In genomic region chr5:120194309-120194941, GRCm38 (mm10) we compare ENCODE assay signal across 9 mouse cellular contexts.
DNase-seq lines count a peak whose midpoint lies in the region; ATAC-seq and TF ChIP-seq lines count a peak whose summit lies in the region.
"Had no signal": no experiment of that assay in that cellular context is flagged by ENCODE, and none has a peak within 500 bp of the region (broad histone marks: within the 10 kb centered on the region; RNA-seq: fewer than 3 reads in every experiment).

No protein-coding gene starts in this region.

- no peaks in the 10 kb centered on the region for H3K27me3 ChIP-seq in hindbrain, embryonic 10.5 days (ENCODE audit: insufficient read depth, poor library complexity, severe bottlenecking)
- H3K27me3 ChIP-seq in hindbrain, embryonic 11.5 days (ENCODE audit: control insufficient read depth, insufficient read depth, low read length): no peaks in the 10 kb centered on the region
- H3K27me3 ChIP-seq in G1E (ENCODE audit: insufficient read depth, low read length): no peaks in the 10 kb centered on the region
- H3K27me3 ChIP-seq in forebrain, embryonic 14.5 days (replicated peaks; ENCODE audit: control insufficient read depth, insufficient read depth, low read length): no peaks in the 10 kb centered on the region
- H3K27me3 ChIP-seq: liver, embryonic 13.5 days had no signal

- peaks cover 39% of the 10 kb centered on the region for H3K4me1 ChIP-seq in hindbrain, embryonic 10.5 days (replicated peaks)
- peaks cover 5% of the 10 kb centered on the region; the same call in 1 of the 2 replicates for H3K4me1 ChIP-seq in hindbrain, embryonic 11.5 days (replicated peaks; ENCODE audit: control insufficient read depth, insufficient read depth, low read length)
- peaks cover 86% of the 10 kb centered on the region for H3K4me1 ChIP-seq in G1E (ENCODE audit: insufficient read depth, low read depth, low read length)
- peaks cover 33% of the 10 kb centered on the region for H3K4me1 ChIP-seq in forebrain, embryonic 14.5 days (ENCODE audit: control insufficient read depth, insufficient read depth, low read length)

- H3K4me2 ChIP-seq in hindbrain, embryonic 11.5 days (replicated peaks; ENCODE audit: low read depth, low read length): no peak overlapping the region
- H3K4me2 ChIP-seq in forebrain, embryonic 14.5 days (ENCODE audit: low read length): peak overlapping the region; percentile 33
- H3K4me2 ChIP-seq: liver, embryonic 13.5 days had no signal

- DNase-seq in hindbrain, embryonic 10.5 days (ENCODE audit: low spot score): no peak
- DNase-seq in hindbrain, embryonic 11.5 days (ENCODE audit: low spot score): no peak
- peak; percentile 69 for DNase-seq in G1E (ENCODE audit: low spot score)
- DNase-seq in forebrain, embryonic 14.5 days (ENCODE audit: low spot score): no peak
- no peak for DNase-seq in gastrocnemius, adult 18-20 months (ENCODE audit: low spot score)
- DNase-seq in thymus, postnatal 25 days: no peak
- DNase-seq: liver, embryonic 13.5 days had no signal

- peaks cover 24% of the 10 kb centered on the region for H3K36me3 ChIP-seq in hindbrain, embryonic 10.5 days
- no peaks in the 10 kb centered on the region for H3K36me3 ChIP-seq in hindbrain, embryonic 11.5 days (ENCODE audit: control insufficient read depth, insufficient read depth, low read length)
- peaks cover 95% of the 10 kb centered on the region for H3K36me3 ChIP-seq in G1E (replicated peaks)
- H3K36me3 ChIP-seq in forebrain, embryonic 14.5 days (ENCODE audit: control insufficient read depth, insufficient read depth, low read length): peaks cover 8% of the 10 kb centered on the region

- no peak for TF ChIP-seq CTCF in G1E (IDR thresholded peaks at IDR 0.05; ENCODE audit: low read depth, low read length)

- no peak overlapping the region for H3K4me3 ChIP-seq in hindbrain, embryonic 10.5 days
- H3K4me3 ChIP-seq in hindbrain, embryonic 11.5 days (ENCODE audit: low read depth, low read length): no peak overlapping the region
- H3K4me3 ChIP-seq in G1E (ENCODE audit: low read depth, low read length): peak overlapping the region; percentile 65; the same call in 1 of the 2 replicates
- no peak overlapping the region for H3K4me3 ChIP-seq in forebrain, embryonic 14.5 days (ENCODE audit: low read depth, low read length)
- H3K4me3 ChIP-seq: liver, embryonic 13.5 days had no signal

- 74% methylated on average over 16 of the region's 16 CpGs for WGBS in hindbrain, embryonic 10.5 days
- 57% methylated on average over 16 of the region's 16 CpGs for WGBS in hindbrain, embryonic 11.5 days
- WGBS in forebrain, embryonic 14.5 days: 30% methylated on average over 16 of the region's 16 CpGs

- no peaks in the 10 kb centered on the region for H3K9me3 ChIP-seq in hindbrain, embryonic 10.5 days
- no peaks in the 10 kb centered on the region for H3K9me3 ChIP-seq in hindbrain, embryonic 11.5 days (ENCODE audit: control insufficient read depth, low read length)
- H3K9me3 ChIP-seq in G1E (replicated peaks): no peaks in the 10 kb centered on the region
- no peaks in the 10 kb centered on the region for H3K9me3 ChIP-seq in forebrain, embryonic 14.5 days (replicated peaks; ENCODE audit: control insufficient read depth, low read length)
- H3K9me3 ChIP-seq: liver, embryonic 13.5 days had no signal

- no peak overlapping the region for H3K9ac ChIP-seq in hindbrain, embryonic 11.5 days (ENCODE audit: low read depth, low read length)
- H3K9ac ChIP-seq in forebrain, embryonic 14.5 days (ENCODE audit: low read length): peak overlapping the region; percentile 43
- H3K9ac ChIP-seq: liver, embryonic 13.5 days had no signal

- H3K27ac ChIP-seq in hindbrain, embryonic 10.5 days: peak overlapping the region; percentile 59
- H3K27ac ChIP-seq in hindbrain, embryonic 11.5 days (ENCODE audit: low read depth, low read length): no peak overlapping the region
- peak overlapping the region; percentile 92 for H3K27ac ChIP-seq in forebrain, embryonic 14.5 days (ENCODE audit: low read depth, low read length)
- H3K27ac ChIP-seq: liver, embryonic 13.5 days had no signal

- ATAC-seq in hindbrain, embryonic 11.5 days (ENCODE audit: low FRiP score): no peak
- ATAC-seq in G1E (ENCODE audit: extremely low read depth, insufficient number of reproducible peaks, low FRiP score, poor library complexity, severe bottlenecking): peak; percentile 32
- ATAC-seq in forebrain, embryonic 14.5 days: peak; percentile 75
- peak; percentile 34 for ATAC-seq in megakaryocyte progenitor cell, adult 5-6 weeks (replicated peaks; ENCODE audit: poor library complexity)
- no peak for ATAC-seq in erythroblast, adult 5-6 weeks (replicated peaks; ENCODE audit: low FRiP score, poor library complexity, severe bottlenecking)

Comparison
In these comparisons a context has a peak if more than half of its experiments do, and no peak if none do; other contexts are left out.
1. ATAC-seq: peak in G1E (single experiment), forebrain, embryonic 14.5 days (single experiment) and megakaryocyte progenitor cell, adult 5-6 weeks (single experiment); none in hindbrain, embryonic 11.5 days (single experiment) and erythroblast, adult 5-6 weeks (single experiment).